ENCODE assay signal across 9 mouse cellular contexts in the genomic region with DNA sequence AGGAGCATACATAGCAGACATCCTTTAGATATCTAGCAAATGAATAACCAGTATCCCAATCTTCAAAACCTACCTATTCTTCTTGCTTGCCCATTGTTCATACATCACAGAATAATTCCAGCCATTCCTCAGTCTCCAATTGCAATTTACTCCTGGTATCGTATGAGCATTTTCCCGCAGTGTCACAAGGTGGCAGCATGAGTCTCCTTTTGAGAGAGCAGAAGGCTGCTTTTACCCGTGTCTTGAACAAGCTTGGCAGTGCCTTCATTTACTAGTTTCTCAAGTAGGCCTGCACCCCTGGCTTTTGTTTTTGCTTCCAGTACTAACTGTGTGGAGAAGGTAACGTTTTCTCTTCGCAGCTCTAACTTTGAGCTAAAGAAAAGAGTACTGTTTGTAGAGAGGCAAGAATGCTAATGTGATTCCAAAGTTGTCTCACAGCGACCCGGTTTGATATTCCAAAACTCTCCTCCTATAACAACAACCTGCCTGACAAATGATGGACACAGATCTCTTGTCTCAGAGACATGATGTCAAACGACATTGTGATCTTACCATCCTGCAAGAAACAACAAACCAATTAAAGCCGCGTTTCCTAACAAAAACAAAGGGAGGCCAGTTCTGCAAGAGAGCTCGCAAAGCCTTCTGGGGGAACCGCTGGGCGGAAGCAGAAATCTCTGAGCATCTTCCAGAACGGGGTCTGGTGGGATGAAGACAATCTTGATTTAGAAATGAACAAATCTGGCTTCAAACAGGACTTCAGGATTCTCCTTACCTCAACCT. TPM values are rescaled to one million over a fixed set of nuclear protein-coding genes. Genes with fewer than 3 reads are reported as not detected.
A peak's percentile ranks its signal among the peaks of the same experiment; 100 is the strongest.
DNase-seq lines count a peak whose midpoint lies in the region; ATAC-seq and TF ChIP-seq lines count a peak whose summit lies in the region.
"Had no signal": no experiment of that assay in that cellular context is flagged by ENCODE, and none has a peak within 500 bp of the region (broad histone marks: within the 10 kb centered on the region; RNA-seq: fewer than 3 reads in every experiment).

No protein-coding gene starts in this region.

- H3K9me3 ChIP-seq in limb, embryonic 14.5 days (ENCODE audit: control insufficient read depth, low read length) = no peaks in the 10 kb centered on the region
- H3K9me3 ChIP-seq: embryonic facial prominence, embryonic 12.5 days had no signal

- no peaks in the 10 kb centered on the region for H3K27me3 ChIP-seq in Patski
- no peaks in the 10 kb centered on the region for H3K27me3 ChIP-seq in limb, embryonic 14.5 days (ENCODE audit: control insufficient read depth, insufficient read depth, low read length)

- no peaks in the 10 kb centered on the region for H3K36me3 ChIP-seq in limb, embryonic 14.5 days (ENCODE audit: control insufficient read depth, insufficient read depth, low read length)
- H3K36me3 ChIP-seq: embryonic facial prominence, embryonic 12.5 days had no signal

- peak; percentile 75 for TF ChIP-seq CTCF in Patski (IDR thresholded peaks at IDR 0.05)

- CTCF ChIA-PET in Patski (lab: Charles Lee) = interaction anchor here (0.7 to 2.7 kb wide), 5 partner anchors 11 to 1279 kb away, joined by 3 to 16 read pairs (median 3); no protein-coding TSS in a partner anchor

- no peak overlapping the region for H3K4me3 ChIP-seq in limb, embryonic 14.5 days (replicated peaks; ENCODE audit: low read length)
- H3K4me3 ChIP-seq: embryonic facial prominence, embryonic 12.5 days had no signal

- H3K9ac ChIP-seq in limb, embryonic 14.5 days (ENCODE audit: low read depth, low read length, severe bottlenecking) = no peak overlapping the region
- H3K9ac ChIP-seq: embryonic facial prominence, embryonic 12.5 days had no signal

- DNase-seq in 3T3-L1 (ENCODE audit: low read depth, low spot score) (peak; percentile 87), Patski (ENCODE audit: low read depth, low spot score) (no peak)
- peak; percentile 65 for DNase-seq in gastrocnemius, postnatal 10 days
- DNase-seq in kidney, postnatal 10 days = peak; percentile 87
- DNase-seq in limb, embryonic 14.5 days (ENCODE audit: low spot score) = peak; percentile 85
- DNase-seq in ovary, postnatal 14 days (ENCODE audit: low spot score) = peak; percentile 61
- peak; percentile 68 for DNase-seq in thymus, postnatal 4 days

- POLR2A ChIA-PET in Patski (lab: Charles Lee) = no interaction called here

- no peak overlapping the region for H3K27ac ChIP-seq in limb, embryonic 14.5 days (replicated peaks; ENCODE audit: low read depth, low read length)
- H3K27ac ChIP-seq: embryonic facial prominence, embryonic 12.5 days had no signal

- no peak for ATAC-seq in Patski
- peak; percentile 87 for ATAC-seq in common myeloid progenitor, adult 5-6 weeks (replicated peaks; ENCODE audit: low read depth, poor library complexity, severe bottlenecking)
- no peak for ATAC-seq in limb, embryonic 14.5 days (ENCODE audit: low FRiP score, low read depth)

- H3K4me2 ChIP-seq in limb, embryonic 14.5 days (replicated peaks; ENCODE audit: low read depth, low read length, severe bottlenecking) = no peak overlapping the region
- H3K4me2 ChIP-seq: embryonic facial prominence, embryonic 12.5 days had no signal

- in situ Hi-C loops in Patski (cut with MboI; ENCODE audit: low pct_unique_long_range_greater_than_20kb) = loop anchor here (5.0 to 10.0 kb wide), 4 partner anchors 163 to 1075 kb away; no protein-coding TSS in a partner anchor

- WGBS in limb, embryonic 14.5 days = 45% methylated on average over 14 of the region's 14 CpGs

- TF ChIP-seq POLR2A in limb, embryonic 14.5 days (IDR thresholded peaks at IDR 0.05; ENCODE audit: borderline replicate concordance, extremely low read depth, insufficient read depth, insufficient read length) = no peak

- peaks cover 4% of the 10 kb centered on the region; the same call in 1 of the 2 replicates for H3K4me1 ChIP-seq in limb, embryonic 14.5 days (ENCODE audit: control insufficient read depth, insufficient read depth, low read length)
- H3K4me1 ChIP-seq: embryonic facial prominence, embryonic 12.5 days had no signal

RNA-seq across cellular contexts. Expression of a gene that starts 5.0 kb away (rescaled TPM):
- 51.7 TPM for polyA plus RNA-seq in Patski (2021)
- total RNA-seq in common myeloid progenitor, adult 5-6 weeks (2017) = 0.27 TPM in 1 of 2 replicates, not detected in the other
- total RNA-seq in gastrocnemius, postnatal 10 days (2021) = 10 to 100 TPM; 79.6 to 82.6 TPM
- 112 and 124 TPM in 2 replicates for polyA plus RNA-seq in limb, embryonic 14.5 days (2012; rRNA removed)
- polyA plus RNA-seq in limb, embryonic 14.5 days (2014; fragmentation: Nextera tagmentation; extraction: Ambion mirVana) = 117 and 130 TPM in 2 replicates

RNA-seq across cellular contexts. Expression of a gene that starts 42.4 kb away (rescaled TPM):
- polyA plus RNA-seq in Patski (2021) = 12.6 TPM
- total RNA-seq in common myeloid progenitor, adult 5-6 weeks (2017) = 0.05 and 0.10 TPM in 2 replicates
- total RNA-seq in gastrocnemius, postnatal 10 days (2021) = 10 to 100 TPM; 75.4 to 83.6 TPM
- polyA plus RNA-seq in limb, embryonic 14.5 days (2012; rRNA removed) = 1.1 and 1.2 TPM in 2 replicates
- polyA plus RNA-seq in limb, embryonic 14.5 days (2014; fragmentation: Nextera tagmentation; extraction: Ambion mirVana) = 1.2 and 1.7 TPM in 2 replicates

Comparison
In these comparisons a context has a peak if more than half of its experiments do, and no peak if none do; other contexts are left out.
1. RNA of a gene that starts 5.0 kb away (total RNA-seq): 79.6 to 82.6 TPM in gastrocnemius, postnatal 10 days; 0.27 TPM in common myeloid progenitor, adult 5-6 weeks; every median in the first group is over 10 times any median in the second.
2. RNA of a gene that starts 42.4 kb away (total RNA-seq): 75.4 to 83.6 TPM in gastrocnemius, postnatal 10 days; 0.05 to 0.10 TPM in common myeloid progenitor, adult 5-6 weeks; every median in the first group is over 10 times any median in the second.